Mouse (Mus musculus) bone marrow macrophage, adult 2 months (primary cell): ENCODE measurements around the gene Mia3. TPM values are rescaled to one million over a fixed set of nuclear protein-coding genes. Genes with fewer than 3 reads are reported as not detected.

Experiments
- H3K27ac ChIP-seq: 2 replicates; pipeline ENCODE4 v1.5.1; 2012; ENCODE audit warnings: low read depth, low read length; ENCODE audit not compliant: insufficient read depth
- H3K4me1 ChIP-seq: 2 replicates; pipeline ENCODE4 v1.6.1; 2012; ENCODE audit warnings: low read length; ENCODE audit not compliant: control insufficient read depth, insufficient read depth
- H3K4me3 ChIP-seq: 2 replicates; pipeline ENCODE4 v1.5.1; 2012; ENCODE audit warnings: mild to moderate bottlenecking, low read length, moderate library complexity; ENCODE audit not compliant: insufficient read depth
- CTCF ChIP-seq: IDR thresholded peaks from 2 replicates; pipeline ENCODE4 v1.5.1; 2012; ENCODE audit warnings: low read depth, mild to moderate bottlenecking, low read length, moderate library complexity
- POLR2A ChIP-seq: IDR thresholded peaks from 2 replicates; pipeline ENCODE4 v1.6.1; 2012; ENCODE audit warnings: mild to moderate bottlenecking, low read depth, low read length, borderline replicate concordance
- polyA plus RNA-seq: library from polyadenylated mRNA; stranded (reverse); fragments of >200 nt; gene quantifications from 2 replicates; pipeline ENCODE4 v1.2.4, GENCODE M21; 2012; ENCODE audit not compliant: missing spikeins, insufficient read depth, insufficient read length

Gene Mia3
- polyA plus RNA-seq, 1 experiment = 149 TPM

DNA sequence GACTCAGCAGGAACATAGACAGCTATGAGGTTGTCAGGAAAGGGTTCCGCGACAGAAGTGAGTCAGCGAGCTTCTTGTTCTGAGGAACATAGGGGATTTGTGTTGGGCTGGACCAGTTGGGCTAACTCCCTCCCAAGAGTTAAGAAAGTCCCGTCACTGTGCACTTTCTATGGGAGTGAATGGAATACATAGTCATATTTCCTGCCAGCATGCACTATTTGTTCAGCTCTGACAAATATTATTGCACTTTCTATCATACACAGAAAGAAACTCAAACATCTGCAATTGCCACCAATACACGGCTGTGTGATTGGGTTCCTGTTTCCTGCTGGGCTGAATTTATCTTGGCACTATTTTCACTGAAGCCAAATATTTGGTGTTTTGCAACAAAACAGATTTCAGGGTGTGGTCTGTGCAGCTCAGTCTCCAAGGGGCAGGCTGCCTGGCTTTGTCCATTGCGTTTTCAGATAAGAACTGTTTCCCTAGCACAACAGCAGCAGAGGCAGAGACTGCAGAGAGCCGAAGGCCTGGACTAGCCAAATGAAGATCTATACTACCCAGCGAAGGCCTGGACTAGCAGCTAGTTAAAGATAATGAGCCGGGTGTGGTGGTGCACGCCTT, 9.1 kb upstream of the Mia3 start:
- no peaks in the 10 kb centered on the region for H3K4me1 ChIP-seq
- H3K4me3 ChIP-seq = no peak overlapping the region
- H3K27ac ChIP-seq = no peak overlapping the region
- TF ChIP-seq POLR2A (no peak), CTCF (no peak)

DNA sequence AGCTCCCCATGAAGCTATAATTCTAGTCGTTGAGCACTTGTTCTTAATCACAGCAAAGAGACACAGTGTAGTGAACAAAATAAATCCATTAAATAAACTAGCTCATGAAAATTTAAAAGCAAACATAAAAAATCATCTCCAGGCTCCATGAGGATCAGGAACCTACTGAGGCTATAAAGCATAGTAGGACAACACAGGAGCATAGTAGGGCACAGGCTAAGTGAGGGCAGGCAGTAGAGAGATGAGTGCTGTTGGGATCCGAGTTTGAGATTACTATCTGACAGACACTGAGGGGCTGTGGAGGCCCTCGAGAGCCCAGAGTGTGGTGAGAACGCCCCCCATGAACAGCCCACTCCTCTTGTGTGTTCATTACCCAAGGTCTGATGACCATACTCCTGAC, 7.7 kb upstream of the Mia3 start:
- H3K27ac ChIP-seq = no peak overlapping the region
- H3K4me3 ChIP-seq = no peak overlapping the region
- no peaks in the 10 kb centered on the region for H3K4me1 ChIP-seq
- TF ChIP-seq POLR2A = no peak
- no peak for TF ChIP-seq CTCF

GRCm38 (mm10) chr1:183374728-183375127, 5.4 kb upstream of the Mia3 start:
- Histone ChIP-seq H3K4me1 (peaks cover 6% of the 10 kb centered on the region), H3K4me3 (no peak overlapping the region), H3K27ac (no peak overlapping the region)
- TF ChIP-seq POLR2A (no peak), CTCF (no peak)

GRCm38 (mm10) chr1:183368601-183369400, 552 bp downstream of the Mia3 start:
- H3K4me1 ChIP-seq = peaks cover 11% of the 10 kb centered on the region
- H3K27ac ChIP-seq = no peak overlapping the region
- peak overlapping the region; percentile 91 for H3K4me3 ChIP-seq
- no peak for TF ChIP-seq CTCF
- TF ChIP-seq POLR2A = no peak

DNA sequence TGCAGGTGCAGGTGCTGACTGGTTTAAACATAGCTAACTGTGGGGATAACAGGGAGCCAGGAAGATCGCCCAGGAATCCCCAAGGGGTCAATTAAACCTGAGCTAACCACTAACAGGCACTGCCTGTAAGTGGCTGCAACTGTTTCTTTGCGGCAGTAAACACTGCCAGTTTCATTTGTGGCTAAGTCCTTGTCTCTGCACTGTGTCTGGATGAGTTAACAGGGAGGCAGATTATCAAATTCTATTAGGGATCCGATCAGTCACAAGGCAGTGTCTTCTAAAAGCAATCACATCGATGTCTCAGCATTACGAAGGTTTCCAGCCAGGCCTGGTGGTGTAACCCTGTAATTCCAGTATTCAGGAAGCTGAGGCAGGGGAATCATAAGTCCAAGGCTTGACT, 3.0 kb downstream of the Mia3 start:
- peaks cover 11% of the 10 kb centered on the region for H3K4me1 ChIP-seq
- H3K4me3 ChIP-seq = no peak overlapping the region
- no peak overlapping the region for H3K27ac ChIP-seq
- no peak for TF ChIP-seq POLR2A
- no peak for TF ChIP-seq CTCF

- no peak for TF ChIP-seq CTCF
- no peak for TF ChIP-seq POLR2A
- Histone ChIP-seq H3K27ac (no peak overlapping the region), H3K4me1 (peaks cover 4% of the 10 kb centered on the region; the same call in 1 of the 2 replicates), H3K4me3 (no peak overlapping the region)
These were observed 5.8 kb downstream of the Mia3 start for GRCm38 (mm10) chr1:183363577-183363867.

DNA sequence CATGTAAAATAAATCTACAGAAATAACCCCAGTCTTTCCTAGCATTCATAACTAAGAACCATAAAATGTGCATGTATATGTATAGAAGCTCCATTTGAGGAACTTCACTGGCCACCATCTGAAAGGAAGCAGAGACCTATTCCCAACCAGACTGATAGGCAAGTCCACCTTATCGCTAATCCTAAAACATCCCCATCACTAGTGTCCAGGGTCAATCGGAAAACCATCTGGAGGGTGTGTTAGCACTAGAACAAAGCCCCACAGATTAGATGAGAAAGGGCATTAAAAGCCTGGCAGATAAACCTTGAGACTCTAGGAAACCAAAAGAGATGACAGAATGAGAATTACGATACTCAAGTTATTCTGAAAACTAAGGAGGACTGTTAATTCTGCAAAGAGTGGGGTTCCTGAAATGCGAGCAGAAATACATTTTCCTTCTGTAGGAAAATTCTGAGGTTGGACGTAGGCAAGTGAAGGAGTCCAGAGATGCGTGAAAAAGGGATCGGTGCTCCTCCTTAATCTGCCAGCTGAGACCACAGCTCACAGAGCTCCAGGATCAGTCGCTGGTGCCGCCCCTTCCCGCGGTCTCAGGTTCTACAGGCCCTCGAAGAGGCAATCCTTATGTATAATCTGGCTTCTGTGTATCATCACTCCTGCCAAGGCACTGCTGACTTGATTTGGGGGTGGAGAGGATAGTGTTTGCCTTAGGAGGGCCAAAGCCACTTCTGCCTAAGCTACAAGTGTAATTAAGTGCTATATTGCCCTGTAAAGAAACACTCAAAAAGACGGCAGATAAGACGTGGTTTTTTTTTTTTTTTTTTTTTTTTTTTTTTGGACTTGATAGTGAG, 6.4 kb downstream of the Mia3 start:
- no peak for TF ChIP-seq CTCF
- Histone ChIP-seq H3K4me3 (no peak overlapping the region), H3K27ac (no peak overlapping the region), H3K4me1 (peaks cover under 1% of the 10 kb centered on the region; the same call in 1 of the 2 replicates)

- Histone ChIP-seq H3K27ac (no peak overlapping the region), H3K4me3 (no peak overlapping the region), H3K4me1 (no peaks in the 10 kb centered on the region)
- TF ChIP-seq CTCF (no peak), POLR2A (no peak)
These were observed 7.1 kb downstream of the Mia3 start for GRCm38 (mm10) chr1:183362301-183362700.

- no peak for TF ChIP-seq CTCF
- TF ChIP-seq POLR2A = no peak
- Histone ChIP-seq H3K27ac (no peak overlapping the region), H3K4me1 (no peaks in the 10 kb centered on the region), H3K4me3 (no peak overlapping the region)
These were observed 10.5 kb downstream of the Mia3 start for GRCm38 (mm10) chr1:183358901-183359300.

GRCm38 (mm10) chr1:183349840-183350239, 19.5 kb downstream of the Mia3 start:
- Histone ChIP-seq H3K4me1 (peaks cover 7% of the 10 kb centered on the region), H3K27ac (no peak overlapping the region), H3K4me3 (no peak overlapping the region)
- TF ChIP-seq POLR2A = no peak
- TF ChIP-seq CTCF = no peak
